Mouse (Mus musculus) left cerebral cortex, adult 2 months (tissue): Measurements from ENCODE around the gene Mrpl36. TPM values are rescaled to one million over a fixed set of nuclear protein-coding genes. Genes with fewer than 3 reads are reported as not detected.

ENCODE experiments used
- DNase-seq, 2 experiments: peaks; one replicate each; pipeline ENCODE4 v3.0.0; 2021 to 2022; ENCODE audit warnings: low spot score in 2 of 2, mixed read lengths in 1 of 2; ENCODE audit errors: extremely low spot score in 1 of 2
- H3K27ac ChIP-seq: fragments of 200-600 bp; 2 replicates; pipeline ENCODE4 v1.8.1; 2022
- H3K4me3 ChIP-seq: fragments of 200-600 bp; 2 replicates; pipeline ENCODE4 v1.8.1; 2022
- CTCF ChIP-seq: fragments of 200-600 bp; IDR thresholded peaks from 2 replicates; pipeline ENCODE4 v1.8.1; 2022; ENCODE audit warnings: antibody characterized with exemption, mild to moderate bottlenecking, moderate library complexity
- intact Hi-C: fragments of 180-260 bp; cut with DNase I; formaldehyde crosslinking; loops from one replicate; pipeline ENCODE4 v1.15.1; 2025
- total RNA-seq, 2 experiments: library from RNA; stranded (reverse); gene quantifications; 2 replicates each; pipeline ENCODE4 v1.2.3; 2021

Gene Mrpl36
- total RNA-seq, 2 experiments from 2014 or later: 34.1 to 36.9 TPM

GRCm38 (mm10) chr13:73347922-73348650 lies 19.8 kb downstream of the Mrpl36 start:
- intact Hi-C loops: no loop called here

GRCm38 (mm10) chr13:73350741-73351140 lies 22.4 kb downstream of the Mrpl36 start:
- intact Hi-C loops: no loop called here
- no peak overlapping the region for H3K27ac ChIP-seq
- no peak for TF ChIP-seq CTCF

More at GRCm38 (mm10) chr13:73347922-73348650, 19.8 kb downstream of the Mrpl36 start:
- Histone ChIP-seq H3K4me3 (no peak overlapping the region), H3K27ac (no peak overlapping the region)
- TF ChIP-seq CTCF: no peak
- DNase-seq: no peak

DNA sequence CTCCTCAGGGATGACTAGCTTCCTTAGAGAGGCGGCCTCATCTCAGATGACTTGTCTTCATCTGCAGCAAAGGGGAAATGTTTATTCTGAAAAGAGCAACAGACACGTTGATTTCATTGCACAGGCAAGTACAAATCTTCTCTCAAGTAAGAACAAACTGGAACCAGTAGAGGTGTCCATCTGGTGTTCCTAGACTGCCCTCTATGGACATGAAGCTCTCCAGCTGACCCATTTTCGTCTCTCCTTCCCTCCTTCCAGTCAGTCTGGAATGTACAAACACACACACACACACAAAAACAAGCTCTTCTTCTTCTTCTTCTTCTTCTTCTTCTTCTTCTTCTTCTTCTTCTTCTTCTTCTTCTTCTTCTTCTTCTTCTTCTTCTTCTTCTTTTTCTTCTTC lies 23.6 kb downstream of the Mrpl36 start:
- intact Hi-C loops: no loop called here
- no peak overlapping the region for H3K4me3 ChIP-seq
- DNase-seq: no peak
- TF ChIP-seq CTCF: no peak; the same call in 1 of the 2 replicates
- H3K27ac ChIP-seq: no peak overlapping the region

More at GRCm38 (mm10) chr13:73350741-73351140, 22.4 kb downstream of the Mrpl36 start:
- DNase-seq: no peak
- no peak overlapping the region for H3K4me3 ChIP-seq

GRCm38 (mm10) chr13:73352491-73352890 lies 24.2 kb downstream of the Mrpl36 start:
- TF ChIP-seq CTCF: no peak
- no peak for DNase-seq
- no peak overlapping the region for H3K27ac ChIP-seq
- intact Hi-C loops: no loop called here
- no peak overlapping the region for H3K4me3 ChIP-seq

GRCm38 (mm10) chr13:73357106-73357505 lies 28.8 kb downstream of the Mrpl36 start:
- no peak for DNase-seq
- intact Hi-C loops: no loop called here
- no peak overlapping the region for H3K27ac ChIP-seq
- no peak for TF ChIP-seq CTCF
- no peak overlapping the region for H3K4me3 ChIP-seq

DNA sequence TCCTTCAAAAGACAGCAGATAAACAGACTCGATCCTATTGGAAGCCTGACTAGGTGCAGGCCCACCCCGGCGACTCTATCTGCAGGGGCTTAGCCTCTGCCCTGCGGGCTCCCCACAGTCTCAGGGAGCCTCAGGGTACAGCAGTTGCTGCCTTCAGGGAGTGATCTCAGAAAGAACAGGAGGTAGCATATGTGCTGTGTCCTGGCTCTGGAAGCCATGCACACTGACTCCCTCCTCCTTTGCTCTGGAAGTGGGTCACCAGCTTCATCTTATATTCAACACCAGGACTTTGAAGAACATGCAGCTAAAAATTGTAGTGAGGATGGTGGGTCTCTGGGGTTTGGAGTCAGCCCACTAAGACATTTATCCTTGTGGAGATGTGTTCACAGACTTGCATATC lies 45.1 kb downstream of the Mrpl36 start:
- Histone ChIP-seq H3K4me3 (no peak overlapping the region), H3K27ac (no peak overlapping the region)
- no peak for DNase-seq
- no peak for TF ChIP-seq CTCF
- intact Hi-C loops: no loop called here

- H3K4me3 ChIP-seq: no peak overlapping the region
- DNase-seq: no peak
- intact Hi-C loops: no loop called here
- no peak overlapping the region for H3K27ac ChIP-seq
- no peak for TF ChIP-seq CTCF
Measured at GRCm38 (mm10) chr13:73374612-73375011, 46.3 kb downstream of the Mrpl36 start.

GRCm38 (mm10) chr13:73377637-73378036 lies 49.3 kb downstream of the Mrpl36 start:
- Histone ChIP-seq H3K27ac (no peak overlapping the region), H3K4me3 (no peak overlapping the region)
- DNase-seq: no peak
- intact Hi-C loops: no loop called here
- TF ChIP-seq CTCF: no peak

Other genes with a start within 250 kb of the Mrpl36 start
- not detected for gene Irx4, start 68.0 kb upstream of the Mrpl36 start, total RNA-seq
- 100 to 1,000 TPM; 177 to 187 TPM for gene Ndufs6, start within 50 bp of the Mrpl36 start, total RNA-seq
- gene Lpcat1, start 138.7 kb downstream of the Mrpl36 start, total RNA-seq: 10 to 100 TPM; 40.8 to 47.2 TPM
- under 1 TPM in 1 of 2 experiments, not detected in 1; 0.12 TPM for gene Slc6a3, start 208.2 kb downstream of the Mrpl36 start, total RNA-seq